Mouse (Mus musculus): ENCODE data around the gene Arl13b. TPM values are rescaled to one million over a fixed set of nuclear protein-coding genes. Genes with fewer than 3 reads are reported as not detected.

Gene Arl13b
- polyA plus RNA-seq, 1 experiment from 2014 or later = 11.4 TPM

DNA sequence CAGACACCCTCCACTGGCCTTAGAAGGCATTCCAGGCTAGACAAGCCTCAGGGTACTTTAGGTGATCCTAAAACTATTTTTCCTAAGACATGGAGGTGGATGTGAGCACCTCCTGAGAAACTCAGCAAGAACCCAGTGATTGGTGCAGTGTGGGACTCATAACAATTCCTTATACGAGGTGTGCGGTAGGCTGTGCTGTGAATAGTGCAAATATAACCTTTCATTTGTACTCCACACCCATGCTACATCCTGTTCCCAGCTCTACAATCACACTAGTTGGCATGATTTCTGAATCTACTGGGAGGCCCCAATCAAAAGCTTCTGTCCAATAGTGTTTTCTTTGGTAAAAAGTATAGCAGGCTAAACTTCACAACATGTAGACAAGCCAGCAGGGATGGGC is 14.8 kb downstream of the Arl13b start:
- ATAC-seq = no peak
- Histone ChIP-seq H3K9ac (ENCODE audit: low read depth, low read length) (no peak overlapping the region), H3K9me3 (ENCODE audit: control insufficient read depth, low read length) (no peaks in the 10 kb centered on the region), H3K27ac (ENCODE audit: low read length) (no peak overlapping the region), H3K36me3 (ENCODE audit: control insufficient read depth, insufficient read depth, low read length) (no peaks in the 10 kb centered on the region), H3K4me1 (ENCODE audit: control insufficient read depth, insufficient read depth, low read length) (no peaks in the 10 kb centered on the region), H3K27me3 (replicated peaks; ENCODE audit: control insufficient read depth, insufficient read depth, low read length) (no peaks in the 10 kb centered on the region), H3K4me3 (ENCODE audit: low read length) (no peak overlapping the region), H3K4me2 (ENCODE audit: low read depth, low read length) (no peak overlapping the region)
- WGBS = 78% methylated on average over 2 of the region's 2 CpGs

DNA sequence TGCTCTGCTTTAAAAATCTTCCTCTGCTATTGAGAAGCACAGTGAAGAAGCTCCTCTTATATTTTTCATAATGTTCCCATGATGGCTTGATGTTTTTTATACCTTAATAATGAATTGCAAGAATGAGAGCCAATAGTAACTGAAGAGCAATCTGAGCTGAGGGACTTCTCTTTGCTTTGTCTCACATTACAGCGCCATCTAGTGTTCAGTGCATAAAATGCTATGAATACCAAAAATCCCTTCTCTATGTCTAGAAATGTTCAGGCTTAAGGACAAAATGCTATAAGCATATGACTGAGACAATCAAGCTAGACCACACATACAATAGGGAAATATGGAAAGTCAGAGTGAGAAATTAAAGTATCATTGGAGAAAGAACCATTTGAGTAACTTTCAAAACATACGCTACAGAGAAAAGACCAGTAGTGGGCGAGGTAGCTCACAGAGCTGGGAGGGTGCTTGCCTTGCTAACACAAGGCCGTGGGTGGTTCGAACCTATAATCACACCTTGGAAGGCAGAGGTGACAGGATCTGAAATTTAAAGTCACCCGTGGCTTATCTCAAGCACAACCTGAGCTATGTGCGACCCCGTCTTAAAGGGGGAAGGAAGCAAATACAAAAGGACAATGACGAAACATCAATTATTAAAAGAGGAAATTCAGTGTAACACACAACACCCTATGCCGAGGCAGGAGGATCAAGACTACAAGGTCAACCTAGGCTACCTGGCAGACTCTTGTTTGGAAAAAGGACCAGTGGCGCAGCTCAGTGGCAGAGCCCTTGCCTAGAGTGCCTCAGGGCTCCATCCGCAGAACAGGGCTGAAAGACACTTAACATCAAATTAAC is 20.5 kb downstream of the Arl13b start:
- Histone ChIP-seq H3K9ac (ENCODE audit: low read depth, low read length) (no peak overlapping the region), H3K36me3 (ENCODE audit: control insufficient read depth, insufficient read depth, low read length) (no peaks in the 10 kb centered on the region), H3K27me3 (replicated peaks; ENCODE audit: control insufficient read depth, insufficient read depth, low read length) (no peaks in the 10 kb centered on the region), H3K4me1 (ENCODE audit: control insufficient read depth, insufficient read depth, low read length) (no peaks in the 10 kb centered on the region), H3K4me2 (ENCODE audit: low read depth, low read length) (no peak overlapping the region), H3K9me3 (ENCODE audit: control insufficient read depth, low read length) (no peaks in the 10 kb centered on the region), H3K27ac (ENCODE audit: low read length) (no peak overlapping the region), H3K4me3 (ENCODE audit: low read length) (no peak overlapping the region)
- 75% methylated on average over 12 of the region's 12 CpGs for WGBS
- no peak for ATAC-seq

DNA sequence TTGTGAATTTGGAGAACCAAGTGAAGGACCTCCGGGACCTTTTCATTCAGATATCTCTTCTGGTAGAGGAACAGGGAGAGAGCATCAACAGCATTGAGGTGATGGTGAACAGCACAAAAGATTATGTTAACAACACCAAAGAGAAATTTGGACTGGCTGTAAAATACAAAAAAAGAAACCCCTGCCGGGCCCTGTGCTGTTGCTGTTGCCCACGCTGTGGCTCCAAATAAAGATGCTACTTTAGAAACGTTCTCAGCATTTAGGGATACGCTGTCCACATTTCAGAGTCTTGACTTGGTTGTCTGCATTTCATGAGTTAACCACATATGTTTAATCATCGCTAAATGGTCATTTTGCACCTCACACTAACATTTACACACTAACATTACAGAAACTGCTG is 24.4 kb downstream of the Arl13b start:
- ATAC-seq = no peak
- H3K9ac ChIP-seq (ENCODE audit: low read depth, low read length) = no peak overlapping the region
- H3K4me2 ChIP-seq (ENCODE audit: low read depth, low read length) = no peak overlapping the region
- no peak overlapping the region for H3K27ac ChIP-seq (ENCODE audit: low read length)
- H3K27me3 ChIP-seq (replicated peaks; ENCODE audit: control insufficient read depth, insufficient read depth, low read length) = no peaks in the 10 kb centered on the region
- no peaks in the 10 kb centered on the region for H3K4me1 ChIP-seq (ENCODE audit: control insufficient read depth, insufficient read depth, low read length)
- WGBS = 92% methylated on average over 6 of the region's 6 CpGs
- H3K4me3 ChIP-seq (ENCODE audit: low read length) = no peak overlapping the region
- H3K9me3 ChIP-seq (ENCODE audit: control insufficient read depth, low read length) = no peaks in the 10 kb centered on the region
- H3K36me3 ChIP-seq (ENCODE audit: control insufficient read depth, insufficient read depth, low read length) = no peaks in the 10 kb centered on the region

DNA sequence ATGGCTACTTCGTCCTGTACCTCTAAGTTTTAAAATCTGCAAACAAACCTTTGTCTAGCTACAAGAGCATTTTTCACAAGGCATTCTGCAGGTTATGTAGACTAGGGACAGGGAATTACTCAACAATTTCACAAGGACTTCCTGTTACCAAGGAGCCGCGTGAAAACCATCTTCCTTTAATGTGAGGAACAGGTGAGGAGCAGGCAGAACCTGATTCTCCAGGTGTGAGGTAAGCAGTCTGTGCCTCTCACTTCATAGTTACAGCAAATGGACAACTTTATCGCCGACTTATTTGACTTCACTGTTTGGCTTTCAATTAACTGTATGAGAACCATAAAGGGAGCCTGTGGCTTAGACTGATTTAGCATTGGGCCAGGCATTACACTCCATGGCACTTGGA is 32.3 kb downstream of the Arl13b start, which contains the start of gene Stx19:
Gene Stx19, plus strand, starts transcription at position 186 of the 400 bp plus-strand sequence.
- Histone ChIP-seq H3K4me3 (ENCODE audit: low read length) (no peak within 1 kb of the TSS), H3K27ac (ENCODE audit: low read length) (no peak within 1 kb of the TSS), H3K4me1 (ENCODE audit: control insufficient read depth, insufficient read depth, low read length) (no peaks in the 10 kb centered on the region), H3K9me3 (ENCODE audit: control insufficient read depth, low read length) (no peaks in the 10 kb centered on the region), H3K4me2 (ENCODE audit: low read depth, low read length) (no peak within 1 kb of the TSS), H3K9ac (ENCODE audit: low read depth, low read length) (no peak within 1 kb of the TSS), H3K27me3 (replicated peaks; ENCODE audit: control insufficient read depth, insufficient read depth, low read length) (no peaks in the 10 kb centered on the region), H3K36me3 (ENCODE audit: control insufficient read depth, insufficient read depth, low read length) (no peaks in the 10 kb centered on the region)
- WGBS = 42% methylated on average over 5 of the region's 5 CpGs
- ATAC-seq = peak; percentile 94

DNA sequence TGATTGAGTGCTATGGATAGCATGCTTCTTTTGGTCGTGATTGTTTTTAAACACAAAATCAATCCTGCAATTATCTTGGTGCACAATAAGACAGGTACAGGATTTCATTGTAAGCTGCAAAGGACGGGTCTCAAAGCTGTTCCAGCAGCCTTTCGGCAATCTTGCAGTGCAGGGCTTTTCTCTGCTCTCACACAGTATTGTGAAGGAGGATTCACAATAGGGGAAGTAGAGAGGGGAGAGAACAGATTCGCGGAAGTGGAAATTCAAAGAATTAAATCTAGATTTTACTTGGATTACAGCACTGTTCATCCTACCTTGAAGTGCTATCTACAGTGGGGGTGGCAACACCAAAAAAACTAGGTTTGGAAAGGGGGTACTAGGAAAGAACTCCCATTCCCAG is 33.0 kb downstream of the Arl13b start:
- Histone ChIP-seq H3K4me1 (ENCODE audit: control insufficient read depth, insufficient read depth, low read length) (no peaks in the 10 kb centered on the region), H3K4me3 (ENCODE audit: low read length) (no peak overlapping the region), H3K9me3 (ENCODE audit: control insufficient read depth, low read length) (no peaks in the 10 kb centered on the region), H3K36me3 (ENCODE audit: control insufficient read depth, insufficient read depth, low read length) (no peaks in the 10 kb centered on the region), H3K9ac (ENCODE audit: low read depth, low read length) (no peak overlapping the region), H3K27me3 (replicated peaks; ENCODE audit: control insufficient read depth, insufficient read depth, low read length) (no peaks in the 10 kb centered on the region), H3K4me2 (ENCODE audit: low read depth, low read length) (no peak overlapping the region), H3K27ac (ENCODE audit: low read length) (no peak overlapping the region)
- ATAC-seq = no peak
- WGBS = 78% methylated on average over 5 of the region's 5 CpGs

DNA sequence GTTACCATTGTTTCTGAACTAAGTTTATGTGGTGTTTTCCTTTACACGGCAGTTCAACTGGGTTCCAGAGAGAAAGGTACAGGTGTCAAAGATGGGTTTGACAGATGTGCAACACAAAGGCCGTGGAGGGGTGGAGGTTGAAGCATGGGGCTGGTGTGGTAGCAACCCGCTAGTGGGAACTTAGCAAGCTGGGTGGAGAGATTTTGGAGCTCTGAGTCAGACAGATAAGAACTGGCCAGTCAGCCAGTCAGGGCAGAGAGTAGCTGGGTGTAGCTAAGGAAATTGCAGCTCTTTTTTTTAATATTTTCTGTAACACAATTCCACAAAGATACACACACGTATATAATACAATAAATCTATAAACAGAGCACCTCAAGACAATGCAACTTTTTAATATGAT is 36.0 kb downstream of the Arl13b start:
- WGBS = 89% methylated on average over 4 of the region's 4 CpGs
- Histone ChIP-seq H3K4me2 (ENCODE audit: low read depth, low read length) (no peak overlapping the region), H3K36me3 (ENCODE audit: control insufficient read depth, insufficient read depth, low read length) (no peaks in the 10 kb centered on the region), H3K4me1 (ENCODE audit: control insufficient read depth, insufficient read depth, low read length) (peaks cover 5% of the 10 kb centered on the region; the same call in 1 of the 2 replicates), H3K9ac (ENCODE audit: low read depth, low read length) (no peak overlapping the region), H3K9me3 (ENCODE audit: control insufficient read depth, low read length) (no peaks in the 10 kb centered on the region), H3K4me3 (ENCODE audit: low read length) (no peak overlapping the region), H3K27ac (ENCODE audit: low read length) (no peak overlapping the region), H3K27me3 (replicated peaks; ENCODE audit: control insufficient read depth, insufficient read depth, low read length) (no peaks in the 10 kb centered on the region)
- no peak for ATAC-seq

DNA sequence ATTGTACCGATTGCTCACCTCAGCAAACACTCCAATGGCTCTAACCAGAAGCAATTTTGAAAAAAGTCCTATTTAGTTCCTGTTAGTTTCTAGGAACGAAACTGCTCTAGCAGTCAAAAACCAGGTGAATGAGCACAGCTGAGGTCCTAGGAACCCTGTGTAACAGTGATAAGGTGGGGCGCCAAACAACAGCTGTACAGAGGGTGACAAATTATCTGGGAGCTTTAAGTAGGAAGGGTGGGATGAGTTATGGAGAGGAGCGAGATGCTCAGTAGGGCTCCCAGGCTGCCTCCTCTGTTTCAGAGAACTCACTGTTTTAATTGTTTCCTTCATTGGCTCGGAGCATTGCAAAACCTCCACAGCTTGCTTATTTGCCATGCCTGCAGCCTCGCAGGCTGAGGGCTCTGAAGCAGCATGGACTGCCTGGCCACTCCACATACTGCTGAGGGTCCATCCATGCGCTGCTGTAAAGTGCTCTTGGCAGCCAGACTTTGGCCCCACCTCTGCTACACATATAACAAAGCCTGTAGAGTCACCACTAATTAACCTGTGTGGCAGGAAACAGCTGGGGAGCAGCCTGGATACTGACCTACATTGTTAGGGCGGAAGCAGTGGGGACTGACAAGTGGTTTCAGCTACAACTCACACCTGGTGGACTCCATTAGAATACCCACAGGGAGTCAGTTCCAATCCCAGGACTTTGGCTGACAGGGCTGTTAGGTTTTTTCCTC is 39.4 kb downstream of the Arl13b start:
- Histone ChIP-seq H3K4me2 (ENCODE audit: low read depth, low read length) (no peak overlapping the region), H3K27me3 (replicated peaks; ENCODE audit: control insufficient read depth, insufficient read depth, low read length) (no peaks in the 10 kb centered on the region), H3K4me1 (ENCODE audit: control insufficient read depth, insufficient read depth, low read length) (peaks cover 5% of the 10 kb centered on the region; the same call in 1 of the 2 replicates), H3K27ac (ENCODE audit: low read length) (peak overlapping the region; percentile 33; the same call in 1 of the 2 replicates), H3K9me3 (ENCODE audit: control insufficient read depth, low read length) (no peaks in the 10 kb centered on the region), H3K4me3 (ENCODE audit: low read length) (no peak overlapping the region), H3K9ac (ENCODE audit: low read depth, low read length) (no peak overlapping the region), H3K36me3 (ENCODE audit: control insufficient read depth, insufficient read depth, low read length) (no peaks in the 10 kb centered on the region)
- 57% methylated on average over 8 of the region's 8 CpGs for WGBS
- peak; percentile 94 for ATAC-seq

DNA sequence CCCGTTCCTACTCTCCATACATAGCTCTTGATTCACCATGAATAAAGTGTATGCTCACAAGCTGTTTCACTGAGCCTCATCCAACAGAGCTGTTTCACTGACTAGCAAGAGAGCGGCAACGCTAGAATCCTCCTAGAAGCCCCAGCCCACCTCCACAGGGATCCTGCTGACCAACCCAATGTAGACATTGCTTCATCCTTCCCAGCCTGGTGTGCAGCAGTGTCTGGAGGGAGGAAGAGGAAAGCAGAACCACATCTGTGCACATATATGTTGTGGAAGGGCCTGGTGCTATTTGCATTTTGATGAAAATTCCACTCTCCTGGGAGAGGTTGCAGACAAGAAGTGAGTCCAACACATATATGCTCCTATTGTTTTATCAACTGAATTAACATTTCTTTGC is 42.2 kb downstream of the Arl13b start:
- no peaks in the 10 kb centered on the region for H3K9me3 ChIP-seq (ENCODE audit: control insufficient read depth, low read length)
- H3K9ac ChIP-seq (ENCODE audit: low read depth, low read length) = no peak overlapping the region
- no peaks in the 10 kb centered on the region for H3K36me3 ChIP-seq (ENCODE audit: control insufficient read depth, insufficient read depth, low read length)
- H3K4me2 ChIP-seq (ENCODE audit: low read depth, low read length) = no peak overlapping the region
- no peak overlapping the region for H3K4me3 ChIP-seq (ENCODE audit: low read length)
- no peak for ATAC-seq
- WGBS = 94% methylated on average over 3 of the region's 3 CpGs
- H3K4me1 ChIP-seq (ENCODE audit: control insufficient read depth, insufficient read depth, low read length) = peaks cover 5% of the 10 kb centered on the region; the same call in 1 of the 2 replicates
- no peaks in the 10 kb centered on the region for H3K27me3 ChIP-seq (replicated peaks; ENCODE audit: control insufficient read depth, insufficient read depth, low read length)
- no peak overlapping the region for H3K27ac ChIP-seq (ENCODE audit: low read length)

DNA sequence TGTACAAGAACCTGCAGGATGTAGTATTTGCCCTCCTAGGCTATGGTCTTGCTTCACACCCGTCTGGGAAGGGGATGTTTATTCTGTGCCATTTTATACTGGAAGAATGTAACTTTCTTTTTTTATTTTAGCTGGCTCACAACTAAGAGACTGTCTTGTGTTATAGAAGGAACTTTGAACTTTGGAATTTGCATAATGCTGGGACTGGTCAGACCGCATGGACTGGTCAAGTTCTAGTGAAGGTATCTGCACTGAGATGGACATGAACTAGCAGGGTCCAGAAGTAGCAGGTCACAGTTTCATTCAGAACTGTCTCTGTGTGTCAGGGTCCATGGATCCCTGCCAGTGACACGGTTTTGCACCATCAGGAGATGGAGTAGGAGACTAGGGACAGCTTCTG is 47.0 kb downstream of the Arl13b start:
- Histone ChIP-seq H3K9me3 (ENCODE audit: control insufficient read depth, low read length) (no peaks in the 10 kb centered on the region), H3K9ac (ENCODE audit: low read depth, low read length) (no peak overlapping the region), H3K4me2 (ENCODE audit: low read depth, low read length) (no peak overlapping the region), H3K4me3 (ENCODE audit: low read length) (no peak overlapping the region), H3K4me1 (ENCODE audit: control insufficient read depth, insufficient read depth, low read length) (no peaks in the 10 kb centered on the region), H3K36me3 (ENCODE audit: control insufficient read depth, insufficient read depth, low read length) (no peaks in the 10 kb centered on the region), H3K27me3 (replicated peaks; ENCODE audit: control insufficient read depth, insufficient read depth, low read length) (no peaks in the 10 kb centered on the region), H3K27ac (ENCODE audit: low read length) (no peak overlapping the region)
- WGBS = 77% methylated on average over 3 of the region's 3 CpGs
- ATAC-seq = peak; percentile 48; the same call in 1 of the 2 replicates

Data from intestine, embryonic 16.5 days (tissue).